Mouse (Mus musculus): ENCODE results near the gene Crabp2. TPM values are rescaled to one million over a fixed set of nuclear protein-coding genes. Genes with fewer than 3 reads are reported as not detected.

The Crabp2 gene
- polyA plus RNA-seq, 1 experiment from 2014 or later = 44.3 TPM

DNA sequence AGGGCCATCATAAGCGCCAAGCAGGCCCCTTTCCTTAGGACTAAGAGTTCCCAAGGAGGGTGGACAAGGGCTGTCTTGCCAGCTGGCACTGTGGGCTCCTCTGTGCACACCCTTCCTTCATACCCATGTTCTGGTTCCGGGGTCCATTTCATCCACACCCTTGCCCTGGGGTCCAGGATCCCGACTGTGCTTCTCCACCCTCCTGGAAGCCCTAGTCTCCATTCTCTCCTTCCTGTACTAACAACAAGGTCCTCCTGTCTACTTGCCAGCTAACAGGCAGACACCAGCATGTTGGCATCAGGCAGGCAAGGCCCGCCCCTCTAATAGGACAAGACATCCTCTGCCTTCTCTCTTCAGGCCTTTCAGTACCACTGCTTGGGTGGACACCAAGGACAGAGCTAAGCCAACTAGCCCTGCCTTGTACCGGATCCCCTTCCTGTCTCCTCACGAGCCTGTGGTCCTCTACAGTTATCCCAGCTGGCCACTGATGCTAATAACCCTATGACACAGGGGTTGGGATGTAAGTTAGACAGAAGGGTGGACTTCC is 32.8 kb downstream of the Crabp2 start:
- Histone ChIP-seq H3K36me3 (ENCODE audit: control insufficient read depth, insufficient read depth, low read length) (no peaks in the 10 kb centered on the region; the same call in 1 of the 2 replicates), H3K4me2 (replicated peaks; ENCODE audit: low read depth) (no peak overlapping the region), H3K4me3 (ENCODE audit: low read depth, low read length) (no peak overlapping the region), H3K27me3 (ENCODE audit: control insufficient read depth, insufficient read depth, low read length) (no peaks in the 10 kb centered on the region), H3K4me1 (replicated peaks; ENCODE audit: control insufficient read depth, insufficient read depth) (peaks cover 12% of the 10 kb centered on the region), H3K9ac (ENCODE audit: low read length) (no peak overlapping the region), H3K27ac (replicated peaks) (peak overlapping the region; percentile 89), H3K9me3 (ENCODE audit: control insufficient read depth, low read length) (no peaks in the 10 kb centered on the region)
- no peak for DNase-seq (ENCODE audit: low spot score)
- TF ChIP-seq EP300 (optimal IDR thresholded peaks at IDR 0.05) (no peak), CTCF (IDR thresholded peaks at IDR 0.05; ENCODE audit: low read depth) (no peak)
- 77% methylated on average over 6 of the region's 6 CpGs for WGBS
- no peak for ATAC-seq (ENCODE audit: low FRiP score, low TSS enrichment)

DNA sequence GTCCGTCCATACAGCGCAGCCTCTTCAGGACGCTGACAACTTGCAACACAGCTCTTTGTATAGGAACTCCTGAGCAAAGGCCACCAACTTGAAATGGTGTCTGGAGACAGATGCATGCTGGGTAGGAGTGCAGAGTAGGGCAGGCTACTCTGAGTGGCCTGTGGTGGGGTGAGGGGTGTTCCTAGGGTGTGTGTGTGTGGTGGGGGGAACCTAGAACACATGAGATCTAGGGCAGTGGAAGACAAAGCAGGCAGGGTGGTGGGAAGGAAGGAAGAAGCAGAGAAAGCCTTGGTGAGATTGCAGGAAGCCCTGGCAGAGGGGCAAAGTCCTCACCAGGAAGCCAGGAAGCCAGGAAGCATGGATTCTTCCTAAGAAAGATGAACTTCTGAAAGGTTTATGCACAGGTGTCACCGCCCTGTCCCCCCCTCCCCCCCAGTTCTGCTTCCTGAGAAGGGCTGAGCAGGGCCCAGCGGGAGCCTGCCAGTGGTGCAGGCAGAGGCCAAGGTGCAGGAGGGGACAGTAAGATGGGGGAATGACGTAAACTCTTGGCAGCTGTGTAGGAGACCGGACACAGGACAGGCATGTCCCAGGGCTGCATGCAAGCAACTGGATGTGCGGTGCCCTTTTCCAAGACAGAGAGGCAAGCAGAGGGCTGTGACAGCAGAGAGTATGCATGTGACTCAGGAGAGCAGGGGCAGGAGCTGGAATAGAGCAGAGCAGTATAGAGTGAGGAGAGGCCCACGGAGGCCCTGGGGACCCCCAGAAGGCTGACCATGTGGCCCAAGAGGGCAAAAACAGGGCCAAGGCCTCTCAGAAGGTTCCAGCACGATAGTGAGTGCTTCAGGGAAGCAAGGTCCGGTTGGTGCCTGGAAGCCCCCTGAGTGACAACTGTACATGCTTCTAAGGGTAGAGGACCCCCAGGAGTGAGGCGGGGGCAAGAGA is 33.7 kb downstream of the Crabp2 start:
- no peak for TF ChIP-seq EP300 (optimal IDR thresholded peaks at IDR 0.05)
- no peak for TF ChIP-seq CTCF (IDR thresholded peaks at IDR 0.05; ENCODE audit: low read depth)
- ATAC-seq (ENCODE audit: low FRiP score, low TSS enrichment) (peak; percentile 22; the same call in 1 of the 2 replicates), DNase-seq (ENCODE audit: low spot score) (peak; percentile 35)
- Histone ChIP-seq H3K4me1 (replicated peaks; ENCODE audit: control insufficient read depth, insufficient read depth) (peaks cover 12% of the 10 kb centered on the region), H3K9ac (ENCODE audit: low read length) (peak overlapping the region; percentile 19), H3K4me2 (replicated peaks; ENCODE audit: low read depth) (peak overlapping the region; percentile 39), H3K27ac (replicated peaks) (peak overlapping the region; percentile 89), H3K9me3 (ENCODE audit: control insufficient read depth, low read length) (no peaks in the 10 kb centered on the region), H3K27me3 (ENCODE audit: control insufficient read depth, insufficient read depth, low read length) (no peaks in the 10 kb centered on the region), H3K36me3 (ENCODE audit: control insufficient read depth, insufficient read depth, low read length) (no peaks in the 10 kb centered on the region; the same call in 1 of the 2 replicates), H3K4me3 (ENCODE audit: low read depth, low read length) (no peak overlapping the region)
- 28% methylated on average over 12 of the region's 12 CpGs for WGBS

DNA sequence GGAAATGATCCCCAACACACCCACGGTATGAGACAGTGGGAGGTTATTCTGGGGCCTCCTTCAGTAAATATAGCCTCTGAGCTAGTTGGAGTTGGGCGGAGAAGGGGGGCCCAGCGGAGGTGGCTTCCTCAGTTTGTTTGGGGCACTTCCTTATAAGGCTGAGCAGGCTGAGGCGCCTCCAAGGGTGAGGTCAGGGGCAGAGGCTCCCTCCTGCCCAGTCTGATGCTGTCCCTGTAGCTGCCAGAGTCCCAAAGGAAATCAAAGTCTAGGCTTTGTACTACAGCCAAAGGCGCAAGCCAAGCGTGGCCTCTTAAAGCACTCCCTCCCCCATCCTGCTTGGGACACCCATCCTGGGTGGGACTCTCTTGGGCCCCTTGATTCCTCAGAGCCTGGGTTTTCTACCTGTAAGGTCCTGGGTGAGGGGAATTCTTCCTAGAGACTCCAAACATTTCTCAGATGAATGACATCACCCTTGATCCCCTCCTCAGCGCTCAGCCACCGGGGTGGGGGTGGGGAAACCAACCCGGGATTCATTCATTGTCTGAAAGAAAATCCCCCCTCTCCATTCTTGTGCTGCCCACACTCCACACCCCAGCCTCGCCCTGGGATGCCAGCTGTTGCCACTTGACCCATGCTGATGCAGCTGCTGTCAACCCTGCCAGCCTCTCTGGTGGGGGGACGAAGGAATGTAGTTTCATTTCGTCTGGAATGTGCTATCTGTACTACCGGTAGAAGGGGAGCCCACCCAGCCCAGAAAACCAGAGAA is 34.6 kb downstream of the Crabp2 start:
- peak; percentile 66 for DNase-seq (ENCODE audit: low spot score)
- peak; percentile 70 for ATAC-seq (ENCODE audit: low FRiP score, low TSS enrichment)
- peak overlapping the region; percentile 89 for H3K27ac ChIP-seq (replicated peaks)
- TF ChIP-seq CTCF (IDR thresholded peaks at IDR 0.05; ENCODE audit: low read depth) (no peak), EP300 (optimal IDR thresholded peaks at IDR 0.05) (no peak)
- WGBS = 8% methylated on average over 13 of the region's 13 CpGs
- H3K4me2 ChIP-seq (replicated peaks; ENCODE audit: low read depth) = peak overlapping the region; percentile 39
- no peaks in the 10 kb centered on the region for H3K36me3 ChIP-seq (ENCODE audit: control insufficient read depth, insufficient read depth, low read length)
- peaks cover 15% of the 10 kb centered on the region for H3K4me1 ChIP-seq (replicated peaks; ENCODE audit: control insufficient read depth, insufficient read depth)
- H3K27me3 ChIP-seq (ENCODE audit: control insufficient read depth, insufficient read depth, low read length) = no peaks in the 10 kb centered on the region
- no peak overlapping the region for H3K4me3 ChIP-seq (ENCODE audit: low read depth, low read length)
- H3K9me3 ChIP-seq (ENCODE audit: control insufficient read depth, low read length) = no peaks in the 10 kb centered on the region
- peak overlapping the region; percentile 19 for H3K9ac ChIP-seq (ENCODE audit: low read length)

DNA sequence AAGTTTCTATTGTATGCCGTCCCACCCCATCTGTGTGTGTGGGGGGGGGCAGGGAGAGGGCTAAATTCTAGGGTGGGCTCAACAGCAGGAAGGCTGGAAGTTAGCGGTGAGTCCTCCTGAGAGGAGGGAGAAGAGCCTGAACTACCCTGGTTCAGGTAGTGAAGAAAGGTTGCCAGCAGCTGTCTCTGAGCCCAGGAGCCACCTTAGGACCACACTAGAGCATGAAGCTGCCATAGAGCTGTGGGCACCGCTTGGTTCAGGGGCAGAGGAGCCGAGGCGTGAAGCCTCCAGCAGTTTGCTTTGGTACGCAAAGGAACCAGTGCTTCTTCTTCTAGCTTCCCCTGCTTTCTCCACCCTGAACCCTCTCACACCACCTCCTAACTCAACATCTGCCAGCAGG is 35.2 kb downstream of the Crabp2 start:
- peak overlapping the region; percentile 39 for H3K4me2 ChIP-seq (replicated peaks; ENCODE audit: low read depth)
- DNase-seq (ENCODE audit: low spot score) = no peak
- peak overlapping the region; percentile 89 for H3K27ac ChIP-seq (replicated peaks)
- no peaks in the 10 kb centered on the region for H3K36me3 ChIP-seq (ENCODE audit: control insufficient read depth, insufficient read depth, low read length)
- peaks cover 15% of the 10 kb centered on the region for H3K4me1 ChIP-seq (replicated peaks; ENCODE audit: control insufficient read depth, insufficient read depth)
- H3K4me3 ChIP-seq (ENCODE audit: low read depth, low read length) = no peak overlapping the region
- H3K27me3 ChIP-seq (ENCODE audit: control insufficient read depth, insufficient read depth, low read length) = no peaks in the 10 kb centered on the region
- TF ChIP-seq CTCF (IDR thresholded peaks at IDR 0.05; ENCODE audit: low read depth) (no peak), EP300 (optimal IDR thresholded peaks at IDR 0.05) (no peak)
- H3K9ac ChIP-seq (ENCODE audit: low read length) = no peak overlapping the region
- H3K9me3 ChIP-seq (ENCODE audit: control insufficient read depth, low read length) = no peaks in the 10 kb centered on the region
- ATAC-seq (ENCODE audit: low FRiP score, low TSS enrichment) = no peak
- WGBS = 55% methylated on average over 6 of the region's 6 CpGs

DNA sequence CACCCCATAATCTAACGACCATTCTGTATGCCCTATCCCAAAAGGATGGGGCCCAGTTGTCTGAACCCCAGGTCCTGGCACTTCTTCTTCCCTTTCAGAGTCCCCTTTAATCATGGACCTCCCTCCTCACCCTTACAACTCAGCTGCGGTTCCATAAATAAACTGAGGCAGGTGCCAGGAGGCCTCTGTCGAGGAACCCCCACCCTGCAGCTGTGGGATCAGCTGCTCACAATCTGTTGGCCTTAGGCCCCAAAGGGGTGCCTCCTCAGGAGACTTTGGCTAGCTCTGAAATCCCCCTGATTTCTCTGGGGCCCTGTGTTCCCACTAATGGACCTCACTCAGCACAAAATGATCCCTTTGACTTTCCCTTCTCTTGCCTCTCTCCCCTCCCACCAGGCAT is 35.6 kb downstream of the Crabp2 start:
- no peak overlapping the region for H3K9ac ChIP-seq (ENCODE audit: low read length)
- ATAC-seq (ENCODE audit: low FRiP score, low TSS enrichment) (no peak), DNase-seq (ENCODE audit: low spot score) (no peak)
- no peaks in the 10 kb centered on the region for H3K36me3 ChIP-seq (ENCODE audit: control insufficient read depth, insufficient read depth, low read length)
- TF ChIP-seq CTCF (IDR thresholded peaks at IDR 0.05; ENCODE audit: low read depth) = no peak
- TF ChIP-seq EP300 (optimal IDR thresholded peaks at IDR 0.05) = no peak
- peak overlapping the region; percentile 89 for H3K27ac ChIP-seq (replicated peaks)
- H3K9me3 ChIP-seq (ENCODE audit: control insufficient read depth, low read length) = no peaks in the 10 kb centered on the region
- H3K4me1 ChIP-seq (replicated peaks; ENCODE audit: control insufficient read depth, insufficient read depth) = peaks cover 15% of the 10 kb centered on the region
- no peaks in the 10 kb centered on the region for H3K27me3 ChIP-seq (ENCODE audit: control insufficient read depth, insufficient read depth, low read length)
- no peak overlapping the region for H3K4me2 ChIP-seq (replicated peaks; ENCODE audit: low read depth)
- H3K4me3 ChIP-seq (ENCODE audit: low read depth, low read length) = no peak overlapping the region
- 35% methylated on average over 3 of the region's 3 CpGs for WGBS
